Mouse (Mus musculus) neural tube, embryonic 10.5 days (tissue): ENCODE measurements around the gene Etfbkmt.
A peak's percentile ranks its signal among the peaks of the same experiment; 100 is the strongest.
"Not testable (repeated sequence)": the region's sequence is repeated elsewhere in the genome, so short reads cannot be mapped to it uniquely, and the experiment has no call there.

ENCODE experiments used
- DNase-seq: peaks from one replicate; pipeline ENCODE4 v3.0.0-alpha.2; 2017; ENCODE audit warnings: low spot score; ENCODE audit errors: extremely low spot score

Gene Etfbkmt

DNA sequence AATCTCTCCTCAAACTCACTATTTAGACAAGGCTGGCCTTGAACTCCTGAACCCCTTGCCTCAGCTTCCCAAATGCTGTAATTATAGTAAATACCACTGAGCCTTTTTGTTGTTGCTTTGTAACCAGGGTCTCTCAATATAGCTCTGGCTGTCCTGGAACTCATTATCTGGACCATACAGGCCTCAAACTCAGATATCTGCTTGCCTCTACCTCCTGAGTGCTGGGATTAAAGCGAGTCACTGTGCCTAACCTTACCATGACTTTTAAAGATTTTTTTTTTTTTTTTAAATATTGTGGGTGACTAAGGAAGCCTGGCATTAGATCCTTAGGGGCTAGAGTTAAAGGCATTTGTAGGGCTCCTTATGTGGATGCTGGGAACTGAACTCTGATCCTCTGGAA lies 44.4 kb downstream of the Etfbkmt start:
- no peak for DNase-seq

DNA sequence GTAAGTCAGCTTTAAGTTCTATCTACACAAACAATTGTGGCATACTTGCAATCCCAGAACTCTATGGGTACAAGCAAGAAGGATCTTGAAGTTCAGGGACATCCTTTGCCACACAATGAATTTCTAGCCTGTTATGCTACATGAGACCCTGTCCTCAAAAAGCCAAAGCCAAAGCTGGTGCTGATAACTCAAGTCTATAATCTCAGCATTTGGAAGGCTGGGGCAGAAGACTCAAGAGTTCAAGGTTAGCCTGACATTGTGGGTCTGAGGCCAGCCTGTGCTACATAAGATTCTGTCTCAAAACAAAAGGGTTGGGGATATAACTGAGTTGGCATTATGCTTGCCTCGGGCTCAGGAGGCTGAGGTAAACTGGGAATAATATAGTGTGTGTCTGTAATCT lies 47.7 kb downstream of the Etfbkmt start:
- DNase-seq, result no peak

DNA sequence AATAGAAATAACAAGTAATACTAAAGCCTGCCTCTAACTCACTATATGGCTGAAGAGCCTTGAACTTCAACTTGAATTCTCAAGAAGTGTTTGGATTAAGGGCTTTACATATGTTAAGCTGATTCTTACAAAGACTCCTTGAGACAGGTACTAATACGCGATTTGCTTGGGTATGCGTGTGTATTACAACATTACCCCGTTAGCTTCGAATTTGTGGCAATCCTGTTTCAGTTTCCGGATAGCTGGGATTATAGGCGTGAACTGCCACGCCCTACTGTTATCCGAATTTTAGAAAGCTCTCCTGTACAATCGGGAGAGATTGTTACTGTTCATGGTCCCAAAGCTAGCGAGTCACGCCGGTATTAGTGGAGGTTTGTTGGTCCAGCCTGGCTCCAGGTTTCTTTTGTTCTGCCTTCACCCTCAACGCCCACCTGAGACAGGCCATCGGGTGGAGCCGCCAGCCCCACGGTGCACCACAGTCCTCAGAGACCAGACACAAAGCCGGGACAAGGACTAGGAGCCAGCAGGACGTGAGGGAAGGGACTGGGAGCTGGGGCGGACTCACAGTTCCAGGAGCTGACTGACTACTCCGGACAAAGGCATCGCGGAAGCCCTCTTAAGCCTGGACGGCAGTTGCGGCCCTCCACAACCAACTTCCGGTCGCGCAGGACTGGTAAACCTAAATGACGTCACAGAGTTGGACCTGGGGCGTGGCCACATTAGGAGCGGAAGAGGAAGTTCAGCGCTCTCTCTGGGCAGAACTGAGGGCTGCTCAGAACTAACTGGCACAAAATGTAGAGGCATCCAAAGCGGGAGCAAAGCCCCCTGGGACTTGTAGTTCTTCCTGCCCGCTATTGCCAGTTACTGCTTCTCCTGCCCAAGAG lies 48.6 kb downstream of the Etfbkmt start, which contains the start of gene Amn1:
Gene Amn1, minus strand, starts transcription at position 672 of the 884 bp plus-strand sequence.
- peak; percentile 98 for DNase-seq

DNA sequence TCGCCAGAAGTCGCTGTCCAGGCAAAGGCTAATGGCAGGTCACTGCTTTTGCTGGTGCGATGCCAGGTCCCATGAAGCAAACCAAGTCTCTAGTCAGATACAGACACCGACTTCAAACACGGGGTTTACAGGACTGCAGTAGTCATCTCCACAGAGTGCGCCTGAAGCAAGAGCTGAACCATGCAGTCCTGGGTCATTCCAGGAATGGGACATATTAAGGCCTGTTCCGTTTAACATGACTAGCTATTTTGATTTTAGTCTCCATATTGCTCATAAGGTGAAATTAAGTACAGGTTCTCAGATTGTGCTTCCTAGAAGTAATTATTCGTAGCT lies 49.2 kb downstream of the Etfbkmt start:
- no peak for DNase-seq

DNA sequence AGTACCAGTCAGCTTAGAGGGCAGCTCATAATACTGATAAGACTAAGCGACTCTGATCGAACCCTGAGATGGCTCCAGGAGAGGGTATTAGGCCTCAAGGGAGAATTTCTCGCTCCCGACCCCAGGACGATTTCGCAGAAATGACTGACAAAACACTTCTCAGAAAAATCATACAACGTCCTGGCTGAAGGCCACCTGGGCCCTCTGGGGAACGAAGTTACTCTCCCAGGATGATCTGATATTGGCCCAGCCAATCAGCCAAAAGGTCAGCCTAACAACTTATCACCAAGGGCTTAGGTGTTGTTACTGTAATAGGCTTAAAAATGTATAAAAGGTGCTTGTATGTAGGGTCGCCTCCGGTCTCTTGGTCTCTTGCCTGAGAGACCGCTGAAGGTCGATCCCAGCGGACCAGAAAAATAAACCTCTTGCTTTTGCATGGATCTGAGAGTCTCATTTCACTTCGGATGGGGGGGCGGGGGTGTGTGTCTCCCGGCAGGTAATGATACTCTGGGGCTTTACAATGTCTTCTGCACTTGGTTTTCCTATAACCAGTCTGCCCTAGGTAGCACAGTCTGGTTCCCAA lies 49.8 kb downstream of the Etfbkmt start:
- no peak for DNase-seq

DNA sequence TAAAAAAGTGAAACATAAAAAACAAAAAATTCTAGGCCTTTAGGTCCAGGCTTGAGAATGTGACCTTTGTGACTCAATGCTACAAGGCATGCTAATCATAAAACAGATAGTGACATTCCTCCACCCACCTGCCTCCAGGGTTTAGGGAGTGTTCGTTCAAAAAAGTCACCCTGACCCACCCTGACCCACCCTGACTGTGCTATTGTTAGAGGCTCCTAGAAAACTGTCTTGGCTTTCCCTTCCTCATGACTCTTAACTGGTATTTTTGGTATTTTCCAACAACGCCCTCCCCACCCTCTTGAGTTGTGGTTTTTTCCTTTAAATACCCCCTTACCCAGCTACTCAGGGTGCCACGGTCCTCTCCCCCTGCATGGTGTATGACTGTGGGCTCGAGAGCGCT lies 52.3 kb downstream of the Etfbkmt start:
- DNase-seq, result not testable (repeated sequence)

DNA sequence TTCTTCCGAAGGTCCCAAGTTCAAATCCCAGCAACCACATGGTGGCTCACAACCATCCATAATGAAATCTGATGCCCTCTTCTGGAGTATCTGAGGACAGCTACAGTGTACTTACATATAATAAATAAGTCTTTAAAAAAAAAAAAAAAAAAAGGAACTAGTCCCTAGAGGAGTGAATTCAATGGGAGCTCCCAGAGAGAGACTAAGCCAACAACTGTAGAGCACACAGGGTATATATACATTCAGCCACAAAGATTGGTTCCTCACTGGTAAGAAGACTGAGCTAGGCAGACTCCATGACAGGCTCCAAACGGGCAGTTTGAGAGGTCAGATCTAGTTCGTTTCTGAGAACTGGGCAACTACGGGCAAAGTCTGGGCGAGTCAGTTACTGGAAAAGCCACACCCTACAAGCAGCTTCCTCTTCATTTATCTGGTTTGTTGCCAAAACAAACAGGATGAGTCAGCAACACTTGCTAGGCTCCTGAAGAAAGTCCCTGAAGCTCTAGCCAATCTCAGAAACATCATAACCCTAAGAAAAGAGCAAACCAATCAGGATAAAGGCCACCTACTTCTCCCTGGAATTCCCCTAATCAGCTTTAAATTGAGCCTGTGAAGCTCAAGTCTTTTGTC lies 53.7 kb downstream of the Etfbkmt start:
- DNase-seq, result no peak

DNA sequence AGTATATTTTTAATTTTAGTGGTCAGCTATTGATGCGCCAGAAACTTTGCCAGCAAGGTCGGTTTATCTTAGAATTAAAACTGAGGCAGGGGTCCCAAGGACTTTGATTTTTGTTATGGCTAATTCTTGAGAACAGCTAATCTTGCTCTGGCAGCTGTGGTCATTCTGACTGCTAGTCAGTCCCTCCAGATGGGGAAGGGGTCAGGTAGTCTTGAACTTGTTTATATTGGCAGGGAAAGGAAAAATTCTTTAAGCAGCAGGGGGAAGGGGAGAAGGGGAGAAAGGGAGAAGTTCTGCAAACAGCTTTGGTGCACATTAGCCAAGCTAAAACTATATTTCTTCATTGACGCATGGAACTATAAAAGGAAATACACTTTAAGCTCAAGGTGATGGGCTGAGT lies 57.5 kb downstream of the Etfbkmt start:
- no peak for DNase-seq

DNA sequence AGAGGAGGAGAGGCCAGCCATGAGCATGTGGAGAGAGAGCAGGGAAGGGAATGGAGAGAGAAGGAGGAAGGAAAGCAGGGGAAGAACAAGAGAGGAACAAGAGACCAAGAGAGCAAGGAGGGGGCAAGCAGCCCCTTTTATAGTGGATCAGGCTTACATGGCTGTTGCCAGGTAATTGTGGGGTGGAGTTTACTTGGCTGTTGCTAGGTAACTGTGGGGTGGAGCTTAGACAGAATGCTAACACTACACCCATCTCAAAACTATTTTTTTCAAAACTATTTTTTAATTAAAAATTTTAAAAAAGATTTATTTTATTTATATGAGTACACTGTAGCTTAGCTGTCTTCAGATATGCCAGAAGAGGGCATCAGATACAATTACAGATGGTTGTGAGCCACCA lies 58.9 kb downstream of the Etfbkmt start:
- no peak for DNase-seq
